Mouse (Mus musculus) stomach, postnatal 0 days (tissue): ENCODE data around the gene B3gnt2.

ENCODE experiments used
- CTCF ChIP-seq: IDR thresholded peaks from 2 replicates; pipeline ENCODE4 v1.5.1; 2016; ENCODE audit warnings: antibody characterized with exemption, low read depth, mild to moderate bottlenecking, moderate library complexity
- EP300 ChIP-seq: optimal IDR thresholded peaks from 2 replicates; pipeline ENCODE3; 2016; ENCODE audit warnings: antibody characterized with exemption

DNA sequence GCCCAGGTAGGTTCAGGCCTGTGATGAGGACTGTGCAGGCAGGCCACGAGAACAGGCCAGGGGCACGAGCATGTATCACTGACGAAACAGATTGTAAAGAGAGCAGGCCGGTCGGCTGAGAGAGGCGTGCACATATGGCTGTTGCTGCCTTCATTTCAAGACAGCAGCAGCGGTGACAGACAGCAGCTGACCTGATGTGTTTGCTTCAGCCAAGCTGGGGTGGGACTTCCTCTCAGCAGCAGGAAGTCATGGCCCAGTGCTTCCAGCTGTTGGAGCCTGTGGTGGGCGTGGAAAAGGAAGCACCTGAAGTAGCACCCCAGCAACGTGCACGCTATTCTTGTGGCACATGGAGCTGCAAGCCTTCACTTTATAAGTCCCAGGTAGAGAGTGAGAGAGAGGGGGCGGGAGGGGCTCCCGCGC is 78.0 kb downstream of the B3gnt2 start:
- TF ChIP-seq CTCF (no peak), EP300 (no peak)
